Mouse (Mus musculus) skeletal muscle tissue, adult 2 months (tissue): ENCODE data around the gene Mlana.

Experiments used
- DNase-seq: peaks from one replicate; pipeline ENCODE4 v3.0.0-alpha.2; 2012; ENCODE audit warnings: low read depth, low spot score

Gene Mlana

DNA sequence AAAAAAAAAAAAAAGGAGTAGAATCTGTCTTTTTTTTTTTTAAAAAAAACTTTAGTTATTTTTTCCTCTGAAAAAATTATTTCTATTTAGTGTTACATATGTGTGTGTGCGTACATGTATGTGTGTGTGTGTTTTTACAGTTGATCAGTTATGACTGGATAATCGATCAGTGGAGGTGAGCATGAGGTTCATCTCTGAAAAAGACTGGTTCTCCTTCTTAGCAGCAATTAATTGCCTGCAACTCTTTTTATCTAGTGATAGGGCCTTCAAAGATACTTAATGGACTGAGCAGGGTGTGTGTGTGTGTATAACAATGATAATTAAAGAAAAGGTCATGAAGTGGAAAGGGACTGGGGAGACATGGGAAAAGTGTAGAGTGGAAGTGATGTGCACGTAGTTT, 53.4 kb downstream of the Mlana start:
- no peak for DNase-seq

DNA sequence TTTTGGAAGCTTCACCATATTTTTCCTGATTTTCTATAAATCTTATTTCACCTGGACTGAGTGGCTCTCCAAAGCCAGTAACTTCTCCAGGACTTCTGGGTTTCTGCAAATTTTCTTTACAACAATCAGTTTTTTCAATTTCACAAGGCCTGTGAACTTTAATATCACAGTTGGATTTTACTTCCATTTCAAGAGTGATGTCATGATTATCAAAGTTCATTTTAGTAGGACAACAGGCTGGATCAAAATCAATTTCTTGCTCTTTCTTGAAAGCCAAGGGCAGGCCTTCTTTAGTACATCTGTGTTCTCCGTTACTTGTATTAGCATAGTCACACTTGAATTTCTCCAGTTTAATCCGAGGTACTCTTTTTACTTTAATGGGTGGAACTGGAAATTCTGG, 56.3 kb downstream of the Mlana start:
- no peak for DNase-seq
